In the genomic region with DNA sequence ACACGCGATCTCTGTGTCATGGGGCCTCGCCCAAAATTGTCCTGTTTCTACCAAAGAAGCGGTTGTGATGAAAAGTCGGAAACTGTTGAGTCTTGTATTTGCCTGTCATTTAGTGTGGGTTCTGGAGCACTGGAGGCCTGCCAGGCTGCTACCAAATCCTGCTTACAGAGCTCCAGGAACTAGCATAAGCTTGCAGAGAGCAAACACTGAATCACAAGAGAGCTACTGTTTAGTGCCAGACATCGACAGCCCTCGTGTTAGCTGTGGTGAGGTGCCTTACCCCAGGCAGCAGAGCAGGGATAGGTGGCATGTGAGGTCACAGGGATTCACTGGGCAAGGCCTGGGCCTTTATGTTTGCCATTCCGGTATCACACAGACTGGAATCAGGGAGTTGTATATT, we compare ENCODE assay signal across 17 mouse cellular contexts. TPM values are rescaled to one million over a fixed set of nuclear protein-coding genes. Genes with fewer than 3 reads are reported as not detected.
DNase-seq lines count a peak whose midpoint lies in the region; ATAC-seq and TF ChIP-seq lines count a peak whose summit lies in the region.
"Had no signal": no experiment of that assay in that cellular context is flagged by ENCODE, and none has a peak within 500 bp of the region (broad histone marks: within the 10 kb centered on the region; RNA-seq: fewer than 3 reads in every experiment).

No protein-coding gene starts in this region.

- H3K27me3 ChIP-seq in lung, embryonic 16.5 days (ENCODE audit: control insufficient read depth, insufficient read depth, low read depth, low read length) = no peaks in the 10 kb centered on the region
- H3K27me3 ChIP-seq in hindbrain, embryonic 11.5 days (ENCODE audit: control insufficient read depth, insufficient read depth, low read length) = no peaks in the 10 kb centered on the region
- no peaks in the 10 kb centered on the region for H3K27me3 ChIP-seq in cerebellum, adult 2 months (ENCODE audit: control insufficient read depth, insufficient read depth, low read length)
- H3K27me3 ChIP-seq: CH12.LX; forebrain, embryonic 12.5 days; heart, embryonic 15.5 days; liver, embryonic 13.5 days had no signal

- ATAC-seq in lung, embryonic 16.5 days (ENCODE audit: low read depth) = peak; percentile 72
- no peak for ATAC-seq in hindbrain, embryonic 11.5 days (ENCODE audit: low FRiP score)

- no peak for DNase-seq in lung, postnatal 14 days
- DNase-seq in fibroblast of lung, adult 2 months (ENCODE audit: low read depth) = peak; percentile 78
- DNase-seq in layer of hippocampus, adult 18-20 months (ENCODE audit: low spot score in 2 of 2) = peak; percentile 56 to 81
- peak; percentile 14 for DNase-seq in left cerebral cortex, postnatal 4 days
- no peak for DNase-seq in hindbrain, embryonic 11.5 days (ENCODE audit: low spot score)
- DNase-seq in cerebellum, adult 2 months = no peak
- DNase-seq: adrenal gland, postnatal 36 days; cerebellum, adult 11-12 months; gastrocnemius, postnatal 36 days; kidney, postnatal 36 days; liver, embryonic 13.5 days; thymus, postnatal 25 days had no signal

- TF ChIP-seq CTCF in cerebellum, adult 2 months (IDR thresholded peaks at IDR 0.05; ENCODE audit: borderline replicate concordance, insufficient read depth, low read depth, low read length) = no peak

- H3K4me2 ChIP-seq in lung, embryonic 16.5 days (ENCODE audit: low read depth, low read length) = no peak overlapping the region
- H3K4me2 ChIP-seq in hindbrain, embryonic 11.5 days (replicated peaks; ENCODE audit: low read depth, low read length) = no peak overlapping the region
- H3K4me2 ChIP-seq: forebrain, embryonic 12.5 days; heart, embryonic 15.5 days; liver, embryonic 13.5 days had no signal

- no peaks in the 10 kb centered on the region for H3K9me3 ChIP-seq in lung, embryonic 16.5 days (ENCODE audit: control insufficient read depth, low read length)
- no peaks in the 10 kb centered on the region for H3K9me3 ChIP-seq in hindbrain, embryonic 11.5 days (ENCODE audit: control insufficient read depth, low read length)
- H3K9me3 ChIP-seq: forebrain, embryonic 12.5 days; heart, embryonic 15.5 days; liver, embryonic 13.5 days; midbrain, embryonic 10.5 days had no signal

- WGBS in lung, embryonic 16.5 days = 51% methylated on average over 8 of the region's 8 CpGs
- 90% methylated on average over 8 of the region's 8 CpGs for WGBS in hindbrain, embryonic 11.5 days
- 70% methylated on average over 8 of the region's 8 CpGs for WGBS in cerebellum, adult 2 months

- intact Hi-C loops in left cerebral cortex, postnatal 4 days (cut with DNase I) = no loop called here

- no peak overlapping the region for H3K27ac ChIP-seq in lung, embryonic 16.5 days (ENCODE audit: low read length)
- H3K27ac ChIP-seq in hindbrain, embryonic 11.5 days (ENCODE audit: low read depth, low read length) = no peak overlapping the region
- H3K27ac ChIP-seq in cerebellum, adult 2 months (ENCODE audit: insufficient read depth, low read length) = no peak overlapping the region
- H3K27ac ChIP-seq: forebrain, embryonic 12.5 days; heart, embryonic 15.5 days; liver, embryonic 13.5 days; midbrain, embryonic 10.5 days had no signal

- no peak overlapping the region for H3K4me3 ChIP-seq in lung, embryonic 16.5 days (ENCODE audit: low read length)
- H3K4me3 ChIP-seq in hindbrain, embryonic 11.5 days (ENCODE audit: low read depth, low read length) = no peak overlapping the region
- no peak overlapping the region for H3K4me3 ChIP-seq in cerebellum, adult 2 months (replicated peaks; ENCODE audit: insufficient read depth, low read depth, low read length)
- H3K4me3 ChIP-seq: forebrain, embryonic 12.5 days; heart, embryonic 15.5 days; liver, embryonic 13.5 days; midbrain, embryonic 10.5 days had no signal

- H3K4me1 ChIP-seq in lung, embryonic 16.5 days (replicated peaks; ENCODE audit: control insufficient read depth, insufficient read depth, low read length) = no peaks in the 10 kb centered on the region
- H3K4me1 ChIP-seq in hindbrain, embryonic 11.5 days (replicated peaks; ENCODE audit: control insufficient read depth, insufficient read depth, low read length) = no peaks in the 10 kb centered on the region
- no peaks in the 10 kb centered on the region for H3K4me1 ChIP-seq in cerebellum, adult 2 months (ENCODE audit: control insufficient read depth, insufficient read depth, low read length)
- H3K4me1 ChIP-seq: forebrain, embryonic 12.5 days; heart, embryonic 15.5 days; liver, embryonic 13.5 days; midbrain, embryonic 10.5 days had no signal

- H3K9ac ChIP-seq in lung, embryonic 16.5 days (ENCODE audit: low read length) = no peak overlapping the region
- H3K9ac ChIP-seq in hindbrain, embryonic 11.5 days (ENCODE audit: low read depth, low read length) = no peak overlapping the region
- H3K9ac ChIP-seq: forebrain, embryonic 12.5 days; heart, embryonic 15.5 days; liver, embryonic 13.5 days had no signal

- H3K36me3 ChIP-seq in lung, embryonic 16.5 days (ENCODE audit: control insufficient read depth, insufficient read depth, low read length) = no peaks in the 10 kb centered on the region
- H3K36me3 ChIP-seq in hindbrain, embryonic 11.5 days (ENCODE audit: control insufficient read depth, insufficient read depth, low read length) = no peaks in the 10 kb centered on the region
- H3K36me3 ChIP-seq: forebrain, embryonic 12.5 days; heart, embryonic 15.5 days; liver, embryonic 13.5 days; midbrain, embryonic 10.5 days had no signal

- no peak for TF ChIP-seq POLR2A in cerebellum, adult 2 months (IDR thresholded peaks at IDR 0.05; ENCODE audit: borderline replicate concordance, insufficient read depth, low read length)

RNA-seq across cellular contexts. Expression of a gene that starts 22.7 kb away (rescaled TPM):
- 19.7 and 21.5 TPM in 2 replicates for polyA plus RNA-seq in lung, embryonic 16.5 days (2015; fragmentation: Nextera tagmentation; extraction: Ambion mirVana)
- total RNA-seq in layer of hippocampus, adult 18-20 months (2021) = 10 to 100 TPM; 30.6 to 32.3 TPM
- total RNA-seq in left cerebral cortex, postnatal 4 days (2021) = 10 to 100 TPM; 24.2 to 25.6 TPM
- polyA plus RNA-seq in hindbrain, embryonic 11.5 days (2014; fragmentation: Nextera tagmentation; extraction: Ambion mirVana) = 7.0 and 10.4 TPM in 2 replicates
- 19.7 and 22.3 TPM in 2 replicates for polyA plus RNA-seq in cerebellum, adult 2 months (2012; rRNA removed)

Comparison
In these comparisons a context has a peak if more than half of its experiments do, and no peak if none do; other contexts are left out.
1. DNase-seq: peak in fibroblast of lung, adult 2 months (single experiment), layer of hippocampus, adult 18-20 months (2 of 2) and left cerebral cortex, postnatal 4 days (single experiment); none in lung, postnatal 14 days (single experiment), hindbrain, embryonic 11.5 days (single experiment) and cerebellum, adult 2 months (0 of 2).